Mouse (Mus musculus) ovary, postnatal 10 days (tissue): Measurements from ENCODE around the gene Zfp850.
"Not testable (repeated sequence)": the region's sequence is repeated elsewhere in the genome, so short reads cannot be mapped to it uniquely, and the experiment has no call there.

Source experiments
- DNase-seq: peaks from one replicate; pipeline ENCODE4 v3.0.0; 2022; ENCODE audit warnings: low spot score

The Zfp850 gene

DNA sequence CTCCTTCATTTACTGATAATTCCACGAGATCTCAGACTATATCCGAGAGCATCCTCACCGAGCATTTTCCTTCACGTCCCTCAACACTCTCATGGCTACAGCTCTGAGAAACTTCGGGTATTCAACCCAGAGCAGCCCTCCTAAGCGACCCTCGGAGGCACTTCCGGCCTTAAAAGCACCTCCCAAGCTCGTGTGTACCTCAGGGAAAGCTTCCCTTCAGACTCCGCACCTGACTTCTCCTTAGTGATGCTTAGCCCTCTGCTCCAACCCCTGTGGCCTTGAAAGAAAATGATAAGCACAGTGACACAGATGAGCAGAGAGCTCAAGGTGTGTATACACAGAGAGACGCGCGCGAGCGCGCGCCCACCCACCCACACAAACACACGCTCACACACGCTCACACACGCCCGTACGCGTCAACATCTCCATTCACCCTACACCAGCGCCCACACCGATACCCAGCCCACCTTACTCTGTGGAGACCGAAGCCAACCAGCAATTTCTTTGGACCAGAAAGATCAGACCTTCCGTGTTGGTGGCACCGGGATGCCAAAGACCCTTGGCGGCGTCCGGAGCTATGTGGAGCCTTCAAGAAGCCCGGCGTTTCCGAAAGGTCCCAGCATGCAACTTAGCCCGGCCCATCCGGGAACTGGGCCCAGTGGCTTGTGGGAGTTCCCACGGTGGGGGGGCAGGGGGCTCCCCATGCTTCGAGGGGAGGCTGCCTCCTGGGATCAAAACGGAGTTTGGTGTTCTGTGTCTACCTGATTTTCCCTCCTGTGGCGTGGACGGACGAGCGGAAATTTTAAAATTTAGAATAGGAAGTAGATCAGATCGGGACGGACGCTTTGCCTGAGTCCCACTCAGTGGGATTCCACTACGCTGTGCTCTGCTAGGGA is at the start of gene Zfp850:
TSS of gene Zfp850 (minus strand) at position 567 of the 896 bp plus-strand sequence.
- DNase-seq = peak; percentile 56

DNA sequence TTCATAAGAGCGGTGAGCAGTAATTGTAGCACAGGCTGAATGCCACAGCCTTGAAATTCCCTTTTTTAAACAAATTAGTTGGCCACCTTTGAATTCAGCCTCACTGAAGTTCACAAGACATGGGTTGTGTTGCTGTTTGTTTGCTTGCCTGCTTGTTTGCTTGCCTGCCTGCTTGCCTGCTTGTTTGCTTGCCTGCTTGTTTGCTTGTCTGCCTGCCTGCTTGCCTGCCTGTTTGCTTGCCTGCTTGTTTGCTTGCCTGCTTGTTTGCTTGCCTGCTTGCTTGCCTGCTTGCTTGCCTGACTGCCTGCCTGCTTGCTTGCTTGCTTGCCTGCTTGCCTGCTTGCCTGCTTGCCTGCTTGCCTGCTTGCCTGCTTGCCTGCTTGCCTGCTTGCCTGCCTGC is 46.1 kb upstream of the Zfp850 start:
- DNase-seq = no peak

DNA sequence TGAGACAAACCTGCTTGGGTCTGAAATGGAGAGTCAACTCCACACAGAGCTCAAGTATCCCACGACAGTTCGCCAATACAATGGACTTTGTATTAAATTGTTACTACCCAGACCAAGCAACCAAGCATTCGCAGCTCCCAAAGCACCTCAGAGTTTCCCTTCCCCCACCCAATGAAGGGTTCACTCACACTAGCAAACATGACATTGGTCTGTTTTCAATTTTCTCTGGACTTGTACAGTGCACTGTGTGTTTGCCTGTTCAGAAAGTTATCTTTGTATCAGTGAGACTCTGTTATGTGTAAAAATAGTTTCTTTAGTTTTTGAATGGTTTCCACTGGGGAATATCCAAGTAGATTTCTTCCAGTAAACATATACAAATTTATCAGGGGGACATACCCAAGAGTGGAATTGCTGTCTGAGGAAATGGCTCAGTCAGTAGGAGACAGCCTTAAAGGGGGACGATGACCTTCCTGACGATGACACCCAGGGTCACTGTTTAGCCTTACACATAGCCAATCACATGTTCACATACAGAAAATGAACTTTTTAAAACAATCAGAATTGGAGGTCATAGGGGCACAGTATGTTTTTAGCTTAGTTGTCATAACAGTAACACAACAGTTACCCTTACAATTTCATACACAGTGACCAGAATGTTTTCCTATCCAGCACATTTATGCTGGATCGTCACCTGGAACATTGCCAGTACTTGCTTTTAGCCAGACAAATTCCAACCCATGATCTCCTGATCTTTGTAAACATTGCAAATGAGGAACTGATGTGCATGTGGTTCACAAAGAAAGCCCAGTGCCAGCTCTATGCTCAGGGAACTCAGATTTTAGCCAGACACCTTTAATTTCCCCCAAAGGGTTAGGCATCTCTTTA is 39.4 kb upstream of the Zfp850 start:
- no peak for DNase-seq

DNA sequence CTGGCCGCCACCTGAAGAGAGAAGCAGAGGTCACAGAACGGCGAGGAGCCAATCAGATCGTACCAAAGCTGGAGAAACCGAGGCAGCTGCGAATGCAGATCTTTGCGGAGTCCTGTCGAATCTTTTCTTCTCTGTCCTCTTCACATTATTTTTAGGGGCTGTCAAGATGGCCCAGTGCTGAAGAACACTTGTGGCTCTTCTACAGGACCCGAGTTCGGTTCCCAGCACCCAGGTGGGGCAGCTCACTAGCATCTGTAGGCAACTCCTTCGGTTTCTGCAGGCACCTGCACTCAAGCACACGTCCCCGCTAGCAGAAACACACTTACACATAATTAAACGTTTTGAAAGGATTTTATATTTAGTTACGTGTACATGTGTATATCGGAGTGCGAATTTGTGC is 36.7 kb upstream of the Zfp850 start:
- no peak for DNase-seq

DNA sequence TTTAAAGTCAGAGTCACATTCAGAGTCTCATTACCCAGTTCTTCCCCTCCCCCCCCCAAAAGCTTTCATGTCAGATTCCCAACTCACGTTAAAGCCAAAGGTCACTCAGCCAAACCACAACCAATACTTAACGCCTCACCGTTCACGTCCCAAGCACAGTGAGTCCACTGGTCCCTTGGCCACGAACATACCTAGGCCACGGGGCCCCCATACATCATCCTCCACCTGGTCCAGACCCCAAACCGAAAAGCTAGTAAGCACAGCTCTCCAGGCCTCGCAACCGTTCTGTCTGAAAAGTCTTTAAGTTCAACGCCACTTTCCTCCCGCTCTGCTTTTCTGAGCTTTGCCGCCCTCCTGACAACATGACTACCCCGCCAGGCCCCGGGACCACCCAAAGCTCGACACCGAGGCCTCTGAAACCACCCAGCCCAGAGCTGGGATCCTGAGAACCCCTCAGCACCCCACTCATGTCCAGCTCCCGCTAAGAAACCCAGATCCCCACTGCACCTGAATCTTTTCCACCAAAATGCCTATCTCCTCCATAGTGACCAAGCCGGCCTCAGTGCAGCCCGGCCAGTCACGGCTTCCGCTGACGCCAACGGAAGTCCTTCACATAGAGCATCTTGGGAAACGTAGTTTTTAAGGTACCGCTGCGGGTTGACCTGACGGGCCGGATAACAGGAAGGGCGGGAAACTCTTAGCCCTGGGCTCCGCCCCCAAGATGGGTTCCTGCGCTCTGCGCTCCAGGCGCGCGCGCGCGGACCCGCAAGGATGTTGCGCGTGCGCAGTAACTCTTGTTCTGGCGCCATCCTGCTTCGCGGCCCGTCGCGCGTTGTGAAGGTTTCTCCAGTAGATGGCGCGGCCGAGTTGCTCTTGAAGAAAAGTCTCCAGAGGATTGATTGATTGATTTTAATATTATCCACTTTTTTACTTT is 35.8 kb upstream of the Zfp850 start, which contains the start of gene Psmc4:
TSS of gene Psmc4 (minus strand) at position 626 of the 934 bp plus-strand sequence.
- peak; percentile 88 for DNase-seq

DNA sequence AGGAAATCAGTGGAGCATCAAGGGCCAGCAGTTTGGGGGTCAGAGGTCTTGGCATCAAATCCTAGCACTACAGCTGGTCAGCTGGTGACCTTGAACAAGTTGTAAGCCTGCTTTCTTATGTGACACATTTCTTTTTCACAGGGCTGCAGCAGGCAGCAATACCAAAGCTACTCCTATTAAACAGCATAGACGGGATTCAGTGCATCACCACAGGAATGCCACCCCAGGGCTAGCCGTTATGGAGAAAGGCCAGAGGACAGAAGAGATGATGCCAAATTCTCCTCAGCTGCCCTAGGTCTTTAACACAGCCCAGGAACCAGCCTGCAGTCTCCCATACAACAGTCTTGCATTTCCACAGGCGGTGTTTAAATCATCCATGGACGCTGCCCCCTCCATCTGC is 30.6 kb upstream of the Zfp850 start:
- no peak for DNase-seq

DNA sequence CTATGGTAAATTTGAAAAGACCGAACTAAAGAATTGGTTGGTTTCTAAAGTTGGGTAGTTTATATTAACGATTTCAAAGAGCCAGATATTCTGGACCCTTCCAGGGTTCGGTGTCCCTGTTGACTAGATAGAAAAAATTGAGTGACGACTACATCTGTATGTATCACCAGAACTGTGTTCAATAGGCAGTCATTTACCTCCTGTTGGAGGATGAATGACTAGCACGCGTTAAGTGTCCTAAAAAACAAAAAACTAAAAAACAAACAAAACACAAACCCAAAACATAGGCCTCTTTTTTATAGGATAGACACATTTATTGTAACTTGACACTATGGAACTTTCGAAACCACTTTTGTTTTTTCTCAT is 513 bp upstream of the Zfp850 start:
- DNase-seq = no peak

DNA sequence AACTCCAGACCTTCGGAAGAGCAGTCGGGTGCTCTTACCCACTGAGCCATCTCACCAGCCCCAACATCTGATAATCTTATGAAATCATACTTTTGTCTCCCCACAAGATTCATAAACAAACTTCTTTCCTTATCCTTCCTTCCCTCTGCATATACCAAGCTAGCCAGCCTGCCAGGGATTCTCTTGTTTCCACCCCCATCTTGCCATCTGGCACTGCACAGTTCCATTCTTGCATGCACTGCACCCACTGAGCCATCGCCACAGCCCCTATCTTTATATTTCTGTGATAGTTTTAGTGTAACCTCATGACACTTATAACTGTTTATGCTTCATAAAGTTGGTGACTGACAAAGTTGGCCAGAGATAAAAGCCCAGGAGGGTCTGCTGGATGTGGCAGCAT is 3.6 kb downstream of the Zfp850 start:
- no peak for DNase-seq

DNA sequence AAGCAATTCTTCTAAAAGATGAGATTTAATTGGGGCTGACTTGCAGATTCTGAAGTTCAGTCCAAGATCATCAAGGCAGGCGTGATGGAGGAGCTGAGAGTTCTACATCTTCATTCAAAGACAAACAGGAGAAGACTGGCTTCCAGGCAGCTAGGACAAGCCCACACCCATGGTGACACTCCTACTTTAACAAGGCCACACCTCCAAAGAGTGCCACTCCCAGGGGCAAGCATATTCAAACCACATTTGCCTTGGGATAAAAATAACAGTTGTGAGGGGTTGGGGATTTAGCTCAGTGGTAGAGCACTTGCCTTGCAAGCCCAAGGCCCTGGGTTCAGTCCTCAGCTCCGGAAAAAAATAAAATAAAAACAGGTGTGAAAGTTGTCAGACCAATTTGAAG is 31.7 kb downstream of the Zfp850 start:
- DNase-seq = no peak

DNA sequence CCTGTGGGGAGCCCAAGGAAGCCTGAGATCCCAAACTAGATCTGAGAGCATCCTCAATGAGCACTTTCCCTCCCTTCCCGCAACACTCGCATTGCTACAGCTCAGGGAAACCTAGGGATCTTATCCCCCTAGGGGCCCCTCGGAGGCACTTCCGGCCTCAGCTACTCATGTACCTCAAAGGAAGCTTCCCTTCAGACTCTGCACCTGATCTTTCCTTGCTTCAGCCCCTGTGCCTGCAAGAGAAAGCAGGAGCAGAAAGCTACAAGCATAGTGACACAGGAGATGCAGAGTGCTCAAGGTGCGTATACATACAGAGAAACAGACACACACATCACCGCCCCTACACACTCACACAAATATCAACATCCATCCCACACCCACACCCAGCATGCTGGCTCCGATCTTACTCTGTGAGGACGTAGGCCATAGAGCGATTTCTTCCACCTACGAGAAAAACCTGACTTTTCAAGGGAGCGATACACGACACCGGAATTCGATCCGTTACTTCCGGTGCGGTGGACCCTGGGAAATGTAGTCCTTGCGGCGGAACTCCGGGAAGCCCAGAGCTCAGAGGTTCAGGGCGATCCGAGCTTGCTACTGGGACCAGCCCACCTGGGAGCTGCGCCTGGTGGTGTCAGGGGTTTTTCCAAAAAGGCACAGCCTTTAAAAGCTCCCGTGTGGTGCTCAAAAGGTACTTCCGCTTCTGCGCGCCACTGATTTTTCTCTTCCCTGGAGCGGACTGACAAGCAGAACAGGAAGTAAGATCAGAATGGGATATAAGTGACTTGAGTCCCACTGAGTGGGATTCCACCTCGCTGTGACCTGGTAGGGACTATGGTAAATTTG is 35.0 kb downstream of the Zfp850 start, which contains the start of gene Zfp780b:
TSS of gene Zfp780b (minus strand) at position 489 of the 846 bp plus-strand sequence.
- DNase-seq = peak; percentile 56

DNA sequence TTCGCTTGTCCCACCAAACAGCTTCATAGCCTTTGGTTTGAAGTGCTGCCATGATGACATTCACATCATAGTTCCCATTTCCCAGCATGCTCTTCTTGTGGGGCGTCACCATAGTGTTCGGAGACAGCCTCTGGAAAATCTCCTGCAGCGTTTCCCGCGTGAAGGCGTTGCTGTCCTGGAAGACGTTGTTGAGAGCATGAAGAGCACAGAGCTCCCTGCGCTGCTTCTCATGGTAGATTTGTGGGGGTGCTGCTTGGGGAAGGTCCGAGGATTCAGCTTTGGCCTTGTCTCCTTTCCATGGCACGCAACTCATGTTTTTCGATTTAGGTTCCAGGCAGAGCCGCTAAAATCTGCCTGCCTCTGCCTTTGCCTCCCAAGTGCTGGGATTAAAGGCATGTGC is 64.5 kb downstream of the Zfp850 start:
- not testable (repeated sequence) for DNase-seq

DNA sequence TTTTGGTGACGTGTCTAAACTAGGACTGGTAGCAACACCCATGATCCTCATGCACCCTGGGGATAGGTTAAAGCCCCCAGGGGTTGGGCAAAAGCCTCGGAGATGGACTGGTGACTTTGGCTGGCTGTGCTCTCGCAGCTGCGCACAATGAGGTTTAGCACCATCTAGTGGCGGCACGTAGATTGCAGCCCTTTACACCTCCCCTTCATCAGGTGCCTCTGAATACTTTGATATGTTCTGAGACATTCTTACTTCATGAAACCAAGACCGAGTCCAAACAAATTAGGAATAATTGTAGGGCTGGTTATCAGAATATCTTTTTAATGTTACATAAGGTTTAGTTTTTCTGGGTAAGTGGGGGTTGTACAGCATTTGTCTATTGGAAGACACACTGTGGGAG is 72.0 kb downstream of the Zfp850 start:
- DNase-seq = not testable (repeated sequence)
